Mouse (Mus musculus): Measurements from ENCODE around the gene Alpk1.

Gene Alpk1

GRCm38 (mm10) chr3:127630190-127630589, 150.1 kb downstream of the Alpk1 start:
- no peak for DNase-seq (ENCODE audit: low spot score)

- no peak for DNase-seq (ENCODE audit: low spot score)
Observed at GRCm38 (mm10) chr3:127628311-127629184, 151.8 kb downstream of the Alpk1 start.

- DNase-seq (ENCODE audit: low spot score) = no peak
Observed at GRCm38 (mm10) chr3:127627956-127628310, 152.4 kb downstream of the Alpk1 start.

GRCm38 (mm10) chr3:127627151-127627955, 153.0 kb downstream of the Alpk1 start:
- DNase-seq (ENCODE audit: low spot score) = no peak

DNA sequence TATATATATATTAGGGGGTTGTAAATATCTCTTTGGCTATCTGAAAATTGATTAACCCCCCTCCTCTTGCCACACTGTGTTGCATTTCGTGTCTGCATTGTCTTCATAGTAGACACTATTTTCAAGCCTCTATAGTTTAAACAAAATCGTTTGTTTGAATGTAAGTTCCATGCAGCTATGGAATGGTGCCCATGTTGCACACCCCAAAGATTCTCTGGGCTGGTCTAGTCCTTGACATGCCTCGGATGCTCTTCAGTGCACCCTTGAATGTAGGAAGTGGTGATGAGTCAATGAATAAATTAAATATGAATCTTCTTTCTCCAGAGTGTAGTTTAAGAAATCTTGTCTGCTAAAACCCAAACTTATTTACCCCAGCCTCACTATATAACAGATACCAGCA, 153.8 kb downstream of the Alpk1 start:
- no peak for DNase-seq (ENCODE audit: low spot score)

DNA sequence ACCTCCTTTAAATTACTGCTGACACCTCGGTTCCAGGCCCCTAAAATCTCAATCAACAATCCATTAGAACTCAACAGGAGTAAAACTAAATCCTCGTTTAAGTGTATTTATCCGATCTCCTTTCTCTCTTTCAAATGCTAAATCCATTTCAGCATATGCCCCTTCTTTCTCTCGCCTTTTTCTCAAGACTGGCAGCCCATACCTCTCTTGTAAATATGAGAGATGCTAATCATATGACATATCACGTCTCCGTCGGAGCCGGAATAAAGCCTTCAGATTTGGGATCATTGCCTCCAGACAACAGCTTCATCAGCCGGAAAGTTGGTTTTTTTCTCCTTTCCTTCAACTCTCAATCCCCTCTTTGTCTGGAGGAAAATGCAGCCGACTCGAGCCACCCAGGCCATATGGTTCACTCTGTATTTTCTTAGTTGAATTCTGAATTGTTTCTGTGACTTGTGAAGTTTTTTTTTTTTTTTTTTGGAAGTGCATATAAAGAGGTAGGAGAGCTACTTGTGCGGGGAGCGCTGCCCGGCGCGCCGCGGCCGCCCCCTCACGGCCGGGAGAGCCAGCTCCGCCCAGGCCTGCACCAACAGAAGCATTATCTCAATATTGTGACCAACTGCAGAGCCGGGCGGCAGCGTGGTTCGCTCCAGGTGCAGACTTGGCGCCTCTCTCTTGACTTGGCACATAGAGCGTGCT, 154.5 kb downstream of the Alpk1 start:
- DNase-seq (ENCODE audit: low spot score) = no peak

GRCm38 (mm10) chr3:127625296-127625695, 155.0 kb downstream of the Alpk1 start:
- peak; percentile 55 for DNase-seq (ENCODE audit: low spot score)

Data from ovary, postnatal 14 days (tissue).